Mouse (Mus musculus) liver, embryonic 15.5 days (tissue): ENCODE measurements around the gene Dnajb7. TPM values are rescaled to one million over a fixed set of nuclear protein-coding genes. Genes with fewer than 3 reads are reported as not detected.

Experiments used
- polyA plus RNA-seq: library from polyadenylated mRNA; unstranded; fragments of >200 nt; fragmentation: Nextera tagmentation; extraction: Ambion mirVana; gene quantifications from 2 replicates; pipeline ENCODE4 v1.2.1, GENCODE M21; 2015

The Dnajb7 gene
- polyA plus RNA-seq, 1 experiment from 2014 or later: 0.75 TPM

Other genes with a start within 250 kb of the Dnajb7 start
- 5.3 and 5.9 TPM in 2 replicates for gene Mrtfa, start 217.5 kb downstream of the Dnajb7 start, polyA plus RNA-seq
- 0.07 and 0.08 TPM in 2 replicates for gene Mchr1, start 172.8 kb downstream of the Dnajb7 start, polyA plus RNA-seq
- 40.7 and 40.9 TPM in 2 replicates for gene Slc25a17, start 47.5 kb downstream of the Dnajb7 start, polyA plus RNA-seq
- 53.5 and 57.4 TPM in 2 replicates for gene St13, start 8.2 kb downstream of the Dnajb7 start, polyA plus RNA-seq
- gene Xpnpep3, start 8.2 kb downstream of the Dnajb7 start, polyA plus RNA-seq: 6.2 and 6.8 TPM in 2 replicates
- 195 and 226 TPM in 2 replicates for gene Rbx1, start 58.0 kb upstream of the Dnajb7 start, polyA plus RNA-seq
- 6.1 and 7.9 TPM in 2 replicates for gene Ep300, start 177.1 kb upstream of the Dnajb7 start, polyA plus RNA-seq